Mouse (Mus musculus) cerebellum, adult 2 months (tissue): Measurements from ENCODE around the gene Ankrd9. TPM values are rescaled to one million over a fixed set of nuclear protein-coding genes. Genes with fewer than 3 reads are reported as not detected.
A peak's percentile ranks its signal among the peaks of the same experiment; 100 is the strongest.

Experiments used
- DNase-seq, 2 experiments: peaks; one replicate each; pipeline ENCODE4 v3.0.0; 2021
- H3K27ac ChIP-seq: fragments of 200-500 bp; 2 replicates; pipeline ENCODE4 v1.5.1; 2012; ENCODE audit warnings: low read length, control low read depth, inconsistent platforms; ENCODE audit not compliant: insufficient read depth
- H3K27me3 ChIP-seq: fragments of 200-500 bp; 2 replicates; pipeline ENCODE4 v1.6.1; 2012; ENCODE audit warnings: inconsistent platforms, mild to moderate bottlenecking, low read length, moderate library complexity; ENCODE audit not compliant: control insufficient read depth, insufficient read depth
- H3K4me1 ChIP-seq: fragments of 200-500 bp; 2 replicates; pipeline ENCODE4 v1.6.1; 2011; ENCODE audit warnings: low read length; ENCODE audit not compliant: control insufficient read depth, insufficient read depth
- H3K4me3 ChIP-seq: fragments of 200-500 bp; replicated peaks from 2 replicates; pipeline ENCODE3; 2011; ENCODE audit warnings: mild to moderate bottlenecking, low read depth, low read length, control low read depth; ENCODE audit not compliant: insufficient read depth
- CTCF ChIP-seq: fragments of 200-500 bp; IDR thresholded peaks from 2 replicates; pipeline ENCODE4 v1.5.1; 2011; ENCODE audit warnings: low read depth, mild to moderate bottlenecking, control low read depth, low read length, moderate library complexity, borderline replicate concordance; ENCODE audit not compliant: insufficient read depth
- POLR2A ChIP-seq: fragments of 200-500 bp; IDR thresholded peaks from 2 replicates; pipeline ENCODE4 v1.6.1; 2011; ENCODE audit warnings: low read length, control low read depth, borderline replicate concordance; ENCODE audit not compliant: insufficient read depth
- WGBS: fragments of 180-500 bp; shearing (Covaris S2); methylation state at CpG from one replicate; pipeline ENCODE4 v1.1.7; 2018; 5-methylcytosine and 5-hydroxymethylcytosine counted together
- polyA plus RNA-seq: library from polyadenylated mRNA; depleted of rRNA; stranded (reverse); fragments of >200 nt; gene quantifications from 2 replicates; pipeline ENCODE4 v1.2.3, GENCODE M21; 2012

Ankrd9 gene
- polyA plus RNA-seq, 1 experiment: 53.3 TPM

- DNase-seq: peak; percentile 30 to 38
- TF ChIP-seq POLR2A: no peak
- no peak for TF ChIP-seq CTCF
- peak overlapping the region; percentile 97 for H3K27ac ChIP-seq
- H3K4me3 ChIP-seq: peak overlapping the region; percentile 92
- 88% methylated on average over 18 of the region's 18 CpGs for WGBS
- H3K4me1 ChIP-seq: peaks cover 40% of the 10 kb centered on the region
- no peaks in the 10 kb centered on the region for H3K27me3 ChIP-seq
These were observed 1.5 kb downstream of the Ankrd9 start for GRCm38 (mm10) chr12:110977345-110977733.

- no peak overlapping the region for H3K4me3 ChIP-seq
- H3K4me1 ChIP-seq: peaks cover 40% of the 10 kb centered on the region
- WGBS: 93% methylated on average over 60 of the region's 60 CpGs
- DNase-seq: no peak
- no peak overlapping the region for H3K27ac ChIP-seq
- no peaks in the 10 kb centered on the region for H3K27me3 ChIP-seq
- TF ChIP-seq POLR2A: no peak
- TF ChIP-seq CTCF: no peak
These were observed 2.1 kb downstream of the Ankrd9 start for GRCm38 (mm10) chr12:110976589-110977344.

DNA sequence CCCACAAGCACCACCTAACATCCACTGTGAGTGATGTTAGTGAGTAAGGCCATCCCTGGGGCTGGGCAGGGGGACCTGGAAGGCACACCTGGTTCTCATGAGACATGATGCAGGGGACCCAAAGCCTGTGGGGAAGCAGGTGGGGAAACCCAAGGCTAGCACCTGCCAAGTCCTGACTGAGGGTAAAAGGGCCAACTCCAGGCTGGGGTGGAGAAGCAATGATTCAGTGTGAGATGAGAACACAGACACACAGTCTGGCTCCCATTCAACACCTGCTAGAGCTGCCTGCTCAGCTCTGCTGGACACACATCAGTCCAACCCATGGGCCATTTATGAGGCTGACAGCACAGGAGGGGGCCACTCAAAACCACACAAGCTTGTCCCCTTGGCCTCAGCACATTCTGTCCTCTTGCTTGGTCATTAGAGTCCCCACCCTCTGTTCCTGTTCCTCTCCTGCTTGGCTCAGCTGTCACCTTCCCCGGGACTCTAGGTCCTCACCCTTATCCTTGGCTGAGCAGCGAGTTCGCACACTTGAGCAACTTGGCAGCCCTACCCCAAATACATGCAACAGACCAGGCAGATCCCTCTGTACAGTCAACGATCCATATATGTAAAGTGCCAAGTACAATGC is 2.9 kb downstream of the Ankrd9 start:
- Histone ChIP-seq H3K27ac (no peak overlapping the region), H3K27me3 (no peaks in the 10 kb centered on the region), H3K4me1 (peaks cover 40% of the 10 kb centered on the region), H3K4me3 (peak overlapping the region; percentile 6)
- peak in 1 of 2 experiments; percentile 34 for DNase-seq
- WGBS: 33% methylated on average over 4 of the region's 4 CpGs
- no peak for TF ChIP-seq CTCF
- no peak for TF ChIP-seq POLR2A

GRCm38 (mm10) chr12:110975385-110975784 is 3.5 kb downstream of the Ankrd9 start:
- no peak for TF ChIP-seq POLR2A
- no peak for TF ChIP-seq CTCF
- peaks cover 40% of the 10 kb centered on the region for H3K4me1 ChIP-seq
- no peak for DNase-seq
- no peak overlapping the region for H3K27ac ChIP-seq
- H3K27me3 ChIP-seq: no peaks in the 10 kb centered on the region
- H3K4me3 ChIP-seq: no peak overlapping the region
- WGBS: 81% methylated on average over 5 of the region's 5 CpGs

DNA sequence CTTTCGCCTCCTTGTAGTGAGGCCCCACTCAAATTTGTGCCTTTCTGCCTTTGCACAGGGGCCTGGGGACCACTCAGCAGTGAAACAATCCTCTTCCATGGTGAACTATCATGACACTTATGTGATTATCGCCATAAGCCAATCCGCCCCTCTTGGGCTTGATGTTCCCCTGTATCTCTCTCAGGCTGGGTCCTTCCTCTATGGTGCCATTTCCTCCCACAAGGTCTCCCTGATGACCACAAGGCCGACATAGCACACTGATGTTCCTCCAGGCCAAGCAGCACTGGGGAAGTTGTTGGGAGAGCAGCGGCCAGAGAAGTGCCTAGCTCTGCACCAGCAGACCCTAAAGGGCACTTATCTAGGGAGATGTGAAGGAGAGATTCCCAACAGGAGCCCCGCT is 4.1 kb downstream of the Ankrd9 start:
- WGBS: 89% methylated on average over 6 of the region's 6 CpGs
- Histone ChIP-seq H3K27ac (0 out of 2 replicates have a peak overlapping the region, but pooled peaks have one; percentile 59), H3K27me3 (no peaks in the 10 kb centered on the region), H3K4me1 (peaks cover 40% of the 10 kb centered on the region), H3K4me3 (no peak overlapping the region)
- DNase-seq: no peak
- TF ChIP-seq POLR2A (no peak), CTCF (no peak)

DNA sequence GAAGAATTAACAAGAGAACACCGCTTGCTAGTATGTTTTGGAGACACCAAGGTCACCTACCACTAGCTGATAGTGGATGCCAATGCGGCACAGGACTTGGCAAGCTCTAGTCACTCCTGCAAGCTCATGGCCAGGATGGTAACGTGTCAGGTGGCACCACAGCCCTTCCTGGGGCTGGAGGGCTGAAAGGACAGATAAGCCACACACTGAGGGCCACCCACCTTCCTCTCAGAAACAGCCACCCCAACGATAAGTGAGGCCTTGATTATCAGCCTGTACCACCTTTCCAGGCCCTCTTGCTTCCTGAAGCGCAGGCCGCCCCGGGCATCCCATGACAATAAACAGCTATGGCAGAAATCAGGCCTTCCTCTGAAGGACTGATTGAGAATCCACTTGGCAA is 4.5 kb downstream of the Ankrd9 start:
- Histone ChIP-seq H3K27me3 (no peaks in the 10 kb centered on the region), H3K27ac (peak overlapping the region; percentile 59), H3K4me3 (no peak overlapping the region), H3K4me1 (peaks cover 42% of the 10 kb centered on the region)
- 47% methylated on average over 7 of the region's 7 CpGs for WGBS
- peak; percentile 49 to 58 for DNase-seq
- no peak for TF ChIP-seq POLR2A
- no peak for TF ChIP-seq CTCF

- Histone ChIP-seq H3K27ac (peak overlapping the region; percentile 59), H3K4me1 (peaks cover 47% of the 10 kb centered on the region), H3K4me3 (no peak overlapping the region), H3K27me3 (no peaks in the 10 kb centered on the region)
- no peak for TF ChIP-seq POLR2A
- no peak for TF ChIP-seq CTCF
- DNase-seq: no peak
- WGBS: 35% methylated on average over 4 of the region's 4 CpGs
These were observed 5.0 kb downstream of the Ankrd9 start for GRCm38 (mm10) chr12:110973829-110974228.

DNA sequence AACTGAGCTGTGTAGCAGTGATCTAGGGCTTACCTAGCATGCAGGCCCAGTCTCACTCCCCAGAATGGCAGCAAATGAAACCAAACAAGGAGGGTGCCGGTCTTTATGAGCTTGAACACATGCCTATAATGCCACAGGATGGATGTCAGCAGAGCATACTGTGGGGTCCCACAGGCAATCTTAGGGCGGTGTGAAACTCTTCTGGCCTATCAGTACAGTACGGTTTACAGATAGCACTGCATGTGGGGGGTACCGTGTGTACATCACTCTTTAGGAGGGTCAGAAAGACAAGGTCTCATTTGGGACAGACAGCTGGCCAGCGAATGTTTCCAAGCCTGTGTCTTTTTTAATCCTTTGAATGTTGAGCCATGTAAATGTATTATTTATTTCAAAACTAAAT is 6.9 kb downstream of the Ankrd9 start:
- Histone ChIP-seq H3K27me3 (no peaks in the 10 kb centered on the region), H3K27ac (no peak overlapping the region), H3K4me3 (no peak overlapping the region), H3K4me1 (peaks cover 41% of the 10 kb centered on the region)
- no peak for DNase-seq
- no peak for TF ChIP-seq POLR2A
- no peak for TF ChIP-seq CTCF
- WGBS: 91% methylated on average over 5 of the region's 5 CpGs
